Mouse (Mus musculus) cerebral cortex, adult 2 months (tissue): ENCODE data around the gene Lrsam1.

Experiments
- WGBS: fragments of 180-500 bp; shearing (Covaris S2); methylation state at CpG from one replicate; pipeline ENCODE4 v1.1.7; 2018; 5-methylcytosine and 5-hydroxymethylcytosine counted together

Lrsam1 gene

GRCm38 (mm10) chr2:32895606-32896106, 65.8 kb downstream of the Lrsam1 start:
- WGBS: 23% methylated on average over 8 of the region's 8 CpGs

DNA sequence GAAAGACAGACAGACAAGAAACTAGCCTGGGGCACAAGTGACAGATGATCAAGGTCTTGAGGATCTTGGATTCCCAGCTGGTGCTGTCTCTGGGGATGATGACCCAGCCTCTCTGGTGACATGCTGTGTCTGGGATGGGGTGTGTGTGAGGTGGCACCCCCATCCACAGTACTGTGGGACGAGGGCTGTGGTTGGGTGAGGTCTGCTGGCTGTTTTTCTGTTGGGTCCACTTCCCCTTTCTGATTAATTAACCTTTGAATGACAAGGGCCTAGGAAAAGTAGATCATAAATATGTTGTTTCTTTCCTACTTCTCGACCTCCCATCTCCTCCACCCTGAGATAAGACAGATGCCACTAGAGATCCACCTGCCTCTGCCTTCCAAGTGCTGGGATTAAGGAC, 67.3 kb downstream of the Lrsam1 start:
- WGBS: 82% methylated on average over 2 of the region's 2 CpGs

- 48% methylated on average over 14 of the region's 14 CpGs for WGBS
Observed at GRCm38 (mm10) chr2:32892490-32892889, 68.9 kb downstream of the Lrsam1 start.

DNA sequence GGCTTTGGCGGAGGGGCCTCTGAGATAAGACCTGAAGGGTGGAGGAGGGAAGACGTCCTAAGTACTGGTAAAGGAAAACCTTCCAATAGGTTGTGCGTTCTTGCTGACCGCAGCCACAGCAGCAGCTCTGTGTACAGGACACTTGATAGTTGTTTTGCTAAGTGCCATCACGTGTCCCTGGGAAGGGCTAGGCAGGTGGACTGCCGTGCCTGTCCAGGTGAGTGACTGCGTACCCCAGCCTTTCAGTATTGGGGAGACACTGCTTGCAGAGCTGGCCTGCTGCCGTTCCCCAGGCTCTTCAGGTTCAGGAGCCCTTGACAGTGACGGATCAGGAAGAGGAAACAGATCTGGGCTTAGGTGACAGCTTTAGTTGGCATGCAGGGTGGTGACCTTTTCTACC, 70.1 kb downstream of the Lrsam1 start:
- WGBS: 87% methylated on average over 9 of the region's 9 CpGs

- 70% methylated on average over 3 of the region's 3 CpGs for WGBS
Observed at GRCm38 (mm10) chr2:32890280-32890679, 71.1 kb downstream of the Lrsam1 start.

GRCm38 (mm10) chr2:32888551-32888950, 72.9 kb downstream of the Lrsam1 start:
- 62% methylated on average over 3 of the region's 3 CpGs for WGBS

- 42% methylated on average over 9 of the region's 9 CpGs for WGBS
Observed at GRCm38 (mm10) chr2:32888029-32888428, 73.4 kb downstream of the Lrsam1 start.

DNA sequence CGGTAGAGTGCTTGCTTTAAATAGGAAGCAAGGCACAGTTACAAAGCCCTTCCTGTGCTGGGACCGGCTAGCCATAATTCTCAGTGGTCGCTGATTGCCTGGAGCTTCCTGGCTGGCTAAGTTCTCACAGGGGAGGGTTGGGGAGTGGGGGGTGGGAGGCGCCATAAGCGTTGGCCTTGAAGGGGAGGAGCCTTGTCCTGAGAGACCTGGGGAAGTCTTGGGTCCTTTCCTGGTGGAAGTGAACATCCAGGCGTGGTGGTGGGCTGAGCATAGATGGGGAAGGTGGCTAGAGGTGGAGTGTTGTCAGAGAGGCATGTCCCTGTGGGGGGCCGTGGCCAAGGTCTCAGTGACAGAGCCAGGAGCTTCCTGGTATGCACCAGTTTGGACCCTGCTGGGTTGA, 76.7 kb downstream of the Lrsam1 start:
- WGBS: 53% methylated on average over 7 of the region's 7 CpGs

DNA sequence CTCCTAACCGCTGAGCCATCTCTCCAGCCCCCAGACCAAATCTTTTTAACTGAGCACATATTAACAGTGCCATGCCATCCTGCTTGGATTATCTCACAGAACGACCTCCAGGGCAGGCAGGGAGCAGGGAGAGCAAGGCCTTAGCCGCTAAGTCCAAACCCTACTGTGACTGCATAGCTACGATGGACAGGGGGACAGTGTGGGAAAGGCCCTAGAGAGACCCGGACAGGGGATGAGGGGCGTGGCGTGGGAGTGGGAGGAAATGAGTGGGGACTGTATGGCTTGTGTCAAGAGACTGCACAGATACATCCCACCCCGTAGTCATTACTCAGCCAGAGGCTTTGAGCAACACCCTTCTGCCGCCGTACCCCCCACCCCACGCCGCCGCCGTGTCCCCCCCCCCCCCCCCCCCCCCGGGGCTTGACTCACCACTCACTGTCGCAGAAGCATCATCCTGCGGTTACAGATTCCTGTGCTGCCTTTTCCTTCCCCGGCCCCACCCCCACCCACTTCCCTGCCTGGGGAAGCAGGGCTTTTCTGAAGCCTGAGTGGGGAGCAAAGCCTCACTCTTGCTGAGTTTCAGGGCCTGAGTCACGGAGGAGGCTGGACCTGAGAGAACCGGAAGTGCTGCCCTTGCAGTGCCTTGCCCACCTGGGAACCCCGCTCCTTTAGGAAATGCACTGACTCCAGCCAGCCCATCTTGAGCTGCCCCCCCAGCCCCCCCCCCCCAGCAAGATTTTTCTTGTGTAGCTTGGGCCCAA, 79.0 kb downstream of the Lrsam1 start:
- 33% methylated on average over 19 of the region's 21 CpGs for WGBS

GRCm38 (mm10) chr2:32881723-32882122, 79.7 kb downstream of the Lrsam1 start:
- 33% methylated on average over 3 of the region's 3 CpGs for WGBS

GRCm38 (mm10) chr2:32881054-32881453, 80.4 kb downstream of the Lrsam1 start:
- WGBS: 65% methylated on average over 6 of the region's 6 CpGs

GRCm38 (mm10) chr2:32879593-32879992, 81.8 kb downstream of the Lrsam1 start:
- 51% methylated on average over 5 of the region's 5 CpGs for WGBS

DNA sequence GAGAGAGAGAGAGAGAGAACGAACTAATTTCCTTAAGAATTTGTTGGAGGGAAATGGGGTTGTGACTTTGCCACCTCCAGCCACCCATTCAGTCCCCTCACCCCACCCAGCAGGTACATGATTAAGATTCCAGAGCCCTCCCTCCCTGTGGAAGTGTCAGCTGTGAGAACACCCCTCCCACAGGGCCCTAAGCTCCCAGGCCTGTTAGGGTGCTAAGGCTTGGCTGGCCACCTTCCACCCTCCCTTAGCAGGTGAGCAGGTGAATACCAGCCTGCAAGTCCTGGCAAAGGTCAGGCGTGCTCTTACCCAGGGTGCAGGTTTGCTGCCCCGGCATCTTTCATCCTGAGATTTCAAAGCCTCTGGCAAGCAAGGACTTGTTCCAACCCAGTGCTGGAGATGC, 83.0 kb downstream of the Lrsam1 start:
- WGBS: 63% methylated on average over 3 of the region's 3 CpGs

GRCm38 (mm10) chr2:32877761-32878393, 83.5 kb downstream of the Lrsam1 start:
- WGBS: 54% methylated on average over 6 of the region's 6 CpGs

GRCm38 (mm10) chr2:32877303-32877702, 84.1 kb downstream of the Lrsam1 start:
- 35% methylated on average over 5 of the region's 5 CpGs for WGBS

- WGBS: 4% methylated on average over 20 of the region's 20 CpGs
Observed at GRCm38 (mm10) chr2:32876490-32877302, 84.7 kb downstream of the Lrsam1 start.

GRCm38 (mm10) chr2:32875675-32876489, 85.5 kb downstream of the Lrsam1 start, which contains the start of gene Fam129b:
Gene Fam129b, plus strand, starts transcription at chr2:32876114.
- WGBS: 1% methylated on average over 68 of the region's 68 CpGs
